Mouse (Mus musculus) MEL (cell line): ENCODE results near the gene Coro2b. TPM values are rescaled to one million over a fixed set of nuclear protein-coding genes. Genes with fewer than 3 reads are reported as not detected.
A peak's percentile ranks its signal among the peaks of the same experiment; 100 is the strongest.

Source experiments
- DNase-seq: peaks from one replicate; pipeline ENCODE4 v3.0.0; 2011; ENCODE audit warnings: low read depth, low spot score
- H3K27ac ChIP-seq: 2 replicates; pipeline ENCODE4 v1.5.1; 2012; ENCODE audit warnings: low read depth, mild to moderate bottlenecking, control low read depth, low read length, moderate library complexity; ENCODE audit not compliant: control insufficient read depth
- H3K27me3 ChIP-seq, 2 experiments: fragments of 150-350 bp in 1 of 2; sonication (generic) in 1 of 2; 2 replicates each; pipeline ENCODE4 v1.6.1; 2012; ENCODE audit warnings: low read length in 2 of 2, mild to moderate bottlenecking in 2 of 2, improper control_type of control experiment in 1 of 2, moderate library complexity in 1 of 2; ENCODE audit not compliant: insufficient read depth in 2 of 2, control insufficient read depth in 1 of 2
- H3K36me3 ChIP-seq, 2 experiments: 2 replicates each; pipeline ENCODE4 v1.6.1; 2012 to 2014; ENCODE audit warnings: low read length in 2 of 2, improper control_type of control experiment in 1 of 2, inconsistent platforms in 1 of 2, mild to moderate bottlenecking in 1 of 2; ENCODE audit not compliant: insufficient read depth in 2 of 2, control insufficient read depth in 1 of 2
- H3K4me1 ChIP-seq, 2 experiments: fragments of 150-350 bp in 1 of 2; sonication (generic) in 1 of 2; 2 replicates each; pipeline ENCODE4 v1.6.1; 2012; ENCODE audit warnings: low read length in 2 of 2, improper control_type of control experiment in 1 of 2, mild to moderate bottlenecking in 1 of 2; ENCODE audit not compliant: insufficient read depth in 2 of 2, control insufficient read depth in 1 of 2
- H3K4me3 ChIP-seq, 2 experiments: fragments of 150-350 bp in 1 of 2; sonication (generic) in 1 of 2; 2 replicates each; pipeline ENCODE4 v1.5.1; 2012; ENCODE audit warnings: low read depth in 2 of 2, low read length in 2 of 2, mild to moderate bottlenecking in 2 of 2, moderate library complexity in 2 of 2, control low read depth in 1 of 2, improper control_type of control experiment in 1 of 2; ENCODE audit not compliant: control insufficient read depth in 1 of 2, insufficient read depth in 1 of 2
- H3K79me2 ChIP-seq: 2 replicates; pipeline ENCODE4 v1.6.1; 2012; ENCODE audit warnings: mild to moderate bottlenecking, low read length, moderate library complexity; ENCODE audit not compliant: control insufficient read depth, poor library complexity, insufficient read depth
- H3K9ac ChIP-seq: 2 replicates; pipeline ENCODE4 v1.6.1; 2012; ENCODE audit warnings: low read depth, mild to moderate bottlenecking, control low read depth, low read length, moderate library complexity; ENCODE audit not compliant: control insufficient read depth, poor library complexity, severe bottlenecking
- H3K9me3 ChIP-seq: fragments of 150-350 bp; sonication (generic); replicated peaks from 2 replicates; pipeline ENCODE4 v1.6.1; 2012; ENCODE audit warnings: mild to moderate bottlenecking, low read length, improper control_type of control experiment, moderate library complexity; ENCODE audit not compliant: insufficient read depth
- CTCF ChIP-seq, 3 experiments: IDR thresholded peaks in 2 of 3; conservative IDR thresholded peaks in 1 of 3; 2 replicates each; pipeline ENCODE4 v1.5.1; 2011 to 2012; ENCODE audit warnings: low read length in 3 of 3, low read depth in 2 of 3, mild to moderate bottlenecking in 2 of 3, improper control_type of control experiment in 1 of 3, inconsistent platforms in 1 of 3, mixed read lengths in 1 of 3, moderate library complexity in 1 of 3; ENCODE audit not compliant: control insufficient read depth in 1 of 3, insufficient read depth in 1 of 3, poor library complexity in 1 of 3, severe bottlenecking in 1 of 3
- KAT2A ChIP-seq: conservative IDR thresholded peaks from 2 replicates; pipeline ENCODE4 v1.6.1; 2012; ENCODE audit warnings: low read depth, low read length, improper control_type of control experiment, inconsistent platforms
- MAFK ChIP-seq: IDR thresholded peaks from 2 replicates; pipeline ENCODE4 v1.6.1; 2011; ENCODE audit warnings: low read depth, mild to moderate bottlenecking, low read length, improper control_type of control experiment, borderline replicate concordance
- MAZ ChIP-seq: IDR thresholded peaks from 2 replicates; pipeline ENCODE4 v1.6.1; 2012; ENCODE audit warnings: low read depth, mild to moderate bottlenecking, inconsistent platforms, low read length, improper control_type of control experiment
- RAD21 ChIP-seq: IDR thresholded peaks from 2 replicates; pipeline ENCODE4 v1.6.1; 2011; ENCODE audit warnings: mild to moderate bottlenecking, low read depth, low read length, improper control_type of control experiment
- RCOR1 ChIP-seq: IDR thresholded peaks from 2 replicates; pipeline ENCODE4 v1.6.1; 2012; ENCODE audit warnings: low read depth, mild to moderate bottlenecking, inconsistent platforms, low read length, improper control_type of control experiment
- SIN3A ChIP-seq: IDR thresholded peaks from 2 replicates; pipeline ENCODE4 v1.6.1; 2012; ENCODE audit warnings: low read length, improper control_type of control experiment, inconsistent platforms
- SMC3 ChIP-seq: IDR thresholded peaks from 2 replicates; pipeline ENCODE4 v1.6.1; 2011; ENCODE audit warnings: low read depth, low read length, improper control_type of control experiment
- TAL1 ChIP-seq: IDR thresholded peaks from 2 replicates; pipeline ENCODE4 v1.6.1; 2012; ENCODE audit warnings: mild to moderate bottlenecking, inconsistent platforms, low read length, moderate library complexity, mixed read lengths
- USF1 ChIP-seq: IDR thresholded peaks from 2 replicates; pipeline ENCODE4 v1.6.1; 2014; ENCODE audit warnings: low read depth, mild to moderate bottlenecking, inconsistent platforms, low read length, improper control_type of control experiment, moderate library complexity
- ZC3H11A ChIP-seq: IDR thresholded peaks from 2 replicates; pipeline ENCODE4 v1.6.1; 2012; ENCODE audit warnings: low read depth, mild to moderate bottlenecking, inconsistent platforms, low read length, improper control_type of control experiment
- polyA plus RNA-seq, 2 experiments: library from polyadenylated mRNA; stranded (reverse) in 1 of 2; unstranded in 1 of 2; fragments of >175 nt in 1 of 2; fragments of >200 nt in 1 of 2; gene quantifications; 2 replicates each; pipeline versions ENCODE4 v1.2.1 to v1.2.4; 2012; ENCODE audit warnings: low replicate concordance in 2 of 2, low read depth in 1 of 2; ENCODE audit not compliant: insufficient read length in 2 of 2, insufficient read depth in 1 of 2, missing spikeins in 1 of 2
- total RNA-seq: library from RNA; depleted of rRNA; stranded (reverse); fragments of 300-350 nt; gene quantifications from 2 replicates; pipeline ENCODE4 v1.2.3, GENCODE M21; 2012

Gene Coro2b
- total and polyA plus RNA-seq, 3 experiments: not detected

DNA sequence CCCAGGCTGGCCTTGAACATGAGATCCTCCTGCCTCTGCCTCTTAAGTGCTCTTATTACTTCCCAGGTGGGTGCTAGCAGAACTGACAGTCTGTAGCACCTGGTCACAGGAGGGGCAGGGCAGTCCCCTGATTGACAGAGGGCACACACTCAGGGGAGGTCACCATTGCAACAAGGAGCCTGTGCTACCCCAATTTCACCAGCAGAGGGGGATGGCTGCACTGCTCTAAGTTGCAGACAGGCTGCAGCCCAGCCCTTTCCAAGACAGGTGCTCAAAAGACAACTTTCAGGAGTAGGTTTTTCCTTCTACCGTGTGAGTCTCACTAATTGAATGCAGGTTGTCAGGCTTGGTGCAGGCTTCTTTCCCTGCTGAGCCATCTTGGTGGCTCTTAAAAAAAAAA is 66.4 kb downstream of the Coro2b start:
- TF ChIP-seq RAD21 (peak; percentile 73), USF1 (no peak), CTCF (IDR thresholded peaks at IDR 0.05 in 2 of 3, conservative IDR thresholded peaks at IDR 0.05 in 1 of 3; ENCODE audit: control insufficient read depth in 1 of 3, insufficient read depth in 1 of 3, low read depth in 2 of 3, low read length in 3 of 3, poor library complexity in 1 of 3, severe bottlenecking in 1 of 3) (peak; percentile 86 to 90 (median 87)), MAZ (no peak), KAT2A (no peak), TAL1 (no peak), RCOR1 (no peak), ZC3H11A (peak; percentile 66), MAFK (no peak), SMC3 (peak; percentile 89)
- peak; percentile 76 for DNase-seq
- H3K27ac ChIP-seq: no peak overlapping the region
- no peaks in the 10 kb centered on the region for H3K4me1 ChIP-seq
- H3K4me3 ChIP-seq: no peak overlapping the region
- no peaks in the 10 kb centered on the region for H3K36me3 ChIP-seq
- no peak overlapping the region for H3K9ac ChIP-seq
- H3K79me2 ChIP-seq: no peaks in the 10 kb centered on the region
- peaks cover 0 to 3% of the 10 kb centered on the region in 2 experiments; a peak in 1 of 4 replicates for H3K27me3 ChIP-seq
- H3K9me3 ChIP-seq: no peaks in the 10 kb centered on the region

- Histone ChIP-seq H3K36me3 (no peaks in the 10 kb centered on the region), H3K79me2 (no peaks in the 10 kb centered on the region), H3K9ac (no peak overlapping the region), H3K4me1 (no peaks in the 10 kb centered on the region), H3K27ac (no peak overlapping the region), H3K4me3 (no peak overlapping the region), H3K9me3 (no peaks in the 10 kb centered on the region), H3K27me3 (peaks cover 0 to 3% of the 10 kb centered on the region in 2 experiments; a peak in 1 of 4 replicates)
- DNase-seq: no peak
- no peak for TF ChIP-seq RAD21
- no peak for TF ChIP-seq USF1
Measured at GRCm38 (mm10) chr9:62469696-62470095, 67.1 kb downstream of the Coro2b start.

DNA sequence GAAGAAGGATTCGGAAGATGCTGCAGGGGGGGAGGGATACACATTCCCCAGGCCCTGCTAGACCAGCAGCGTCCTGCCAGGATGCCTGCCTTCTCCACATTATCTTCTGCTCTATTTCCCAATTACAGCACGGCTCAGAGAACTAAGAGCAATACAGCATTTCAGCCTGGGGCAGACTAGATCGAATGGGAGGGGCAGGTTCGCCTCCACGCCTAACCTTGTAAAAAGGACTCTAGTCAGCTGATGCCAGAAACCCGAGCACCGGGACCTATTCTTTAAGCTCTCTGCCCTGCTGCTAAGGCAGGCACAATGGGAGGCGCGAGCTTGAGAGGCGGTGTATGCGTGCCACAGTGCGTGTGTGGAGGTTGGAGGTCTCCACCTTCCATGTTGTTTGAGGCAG is 67.7 kb downstream of the Coro2b start:
- Histone ChIP-seq H3K27ac (no peak overlapping the region), H3K9ac (no peak overlapping the region), H3K79me2 (no peaks in the 10 kb centered on the region), H3K36me3 (no peaks in the 10 kb centered on the region), H3K4me1 (no peaks in the 10 kb centered on the region), H3K27me3 (peaks cover 0 to 6% of the 10 kb centered on the region in 2 experiments; a peak in 1 of 4 replicates), H3K4me3 (no peak overlapping the region), H3K9me3 (no peaks in the 10 kb centered on the region)
- no peak for TF ChIP-seq ZC3H11A
- TF ChIP-seq CTCF (IDR thresholded peaks at IDR 0.05 in 2 of 3, conservative IDR thresholded peaks at IDR 0.05 in 1 of 3; ENCODE audit: control insufficient read depth in 1 of 3, insufficient read depth in 1 of 3, low read depth in 2 of 3, low read length in 3 of 3, poor library complexity in 1 of 3, severe bottlenecking in 1 of 3): no peak
- TF ChIP-seq SIN3A: no peak
- DNase-seq: no peak
